12 mouse cellular contexts compared by ENCODE assay signal in the genomic region with DNA sequence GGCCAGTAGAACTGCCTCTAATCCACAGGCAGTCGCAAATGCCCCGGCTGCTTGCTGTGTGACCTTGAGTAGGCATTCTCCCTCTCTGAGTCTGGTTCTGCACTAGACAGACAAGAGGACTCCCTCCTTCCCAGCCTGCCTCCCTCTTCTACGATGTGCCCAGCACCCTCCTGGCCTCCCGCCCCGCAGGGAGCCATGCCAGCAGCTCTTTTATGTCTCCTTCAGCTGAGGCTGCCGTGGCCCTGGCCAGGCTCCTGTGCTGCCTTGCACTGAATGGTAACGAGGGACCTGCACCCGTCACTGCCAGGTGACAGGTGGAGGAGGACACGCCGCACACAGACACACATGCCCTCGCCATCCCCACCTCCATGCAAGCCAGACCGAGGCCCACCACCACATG. TPM values are rescaled to one million over a fixed set of nuclear protein-coding genes. Genes with fewer than 3 reads are reported as not detected.
A peak's percentile ranks its signal among the peaks of the same experiment; 100 is the strongest.
DNase-seq lines count a peak whose midpoint lies in the region; ATAC-seq and TF ChIP-seq lines count a peak whose summit lies in the region.
"Had no signal": no experiment of that assay in that cellular context is flagged by ENCODE, and none has a peak within 500 bp of the region (broad histone marks: within the 10 kb centered on the region; RNA-seq: fewer than 3 reads in every experiment).

No protein-coding gene starts in this region.

- no peak overlapping the region for H3K4me2 ChIP-seq in hindbrain, embryonic 14.5 days (replicated peaks)
- H3K4me2 ChIP-seq: limb, embryonic 15.5 days; lung, embryonic 15.5 days had no signal

- H3K36me3 ChIP-seq in hindbrain, embryonic 14.5 days (replicated peaks; ENCODE audit: control insufficient read depth, insufficient read depth): no peaks in the 10 kb centered on the region
- H3K36me3 ChIP-seq: limb, embryonic 15.5 days; lung, embryonic 15.5 days had no signal

- H3K27ac ChIP-seq in layer of hippocampus, adult 2 months: peak overlapping the region; percentile 67
- H3K27ac ChIP-seq in hindbrain, embryonic 14.5 days: no peak overlapping the region
- H3K27ac ChIP-seq: kidney, postnatal 0 days; left cerebral cortex, adult 2 months; limb, embryonic 15.5 days; lung, embryonic 15.5 days had no signal

- peaks cover 38% of the 10 kb centered on the region for H3K4me1 ChIP-seq in hindbrain, embryonic 14.5 days (replicated peaks; ENCODE audit: control insufficient read depth, insufficient read depth, low read length)
- no peaks in the 10 kb centered on the region for H3K4me1 ChIP-seq in lung, adult 2 months (ENCODE audit: control insufficient read depth, insufficient read depth, low read length)

- H3K27me3 ChIP-seq in hindbrain, embryonic 14.5 days (ENCODE audit: control insufficient read depth, insufficient read depth, low read length): peaks cover 10% of the 10 kb centered on the region; the same call in 1 of the 2 replicates
- H3K27me3 ChIP-seq: lung, embryonic 15.5 days had no signal

- no peak for TF ChIP-seq POLR2A in lung, adult 2 months (IDR thresholded peaks at IDR 0.05; ENCODE audit: borderline replicate concordance, extremely low read depth, low read depth, low read length)

- ATAC-seq in hindbrain, embryonic 14.5 days (ENCODE audit: low FRiP score): 0 out of 2 replicates have a peak, but pooled peaks have one; percentile 19
- no peak for ATAC-seq in granulocyte monocyte progenitor cell, adult 5-6 weeks (replicated peaks; ENCODE audit: poor library complexity, severe bottlenecking)

- TF ChIP-seq CTCF in layer of hippocampus, adult 2 months (conservative IDR thresholded peaks at IDR 0.05): no peak
- TF ChIP-seq CTCF in lung, adult 2 months (IDR thresholded peaks at IDR 0.05; ENCODE audit: insufficient read depth, low read length): no peak

- H3K9ac ChIP-seq in hindbrain, embryonic 14.5 days: no peak overlapping the region
- H3K9ac ChIP-seq: limb, embryonic 15.5 days; lung, embryonic 15.5 days had no signal

- peak overlapping the region; percentile 6; the same call in 1 of the 2 replicates for H3K4me3 ChIP-seq in layer of hippocampus, adult 2 months
- H3K4me3 ChIP-seq in hindbrain, embryonic 14.5 days (replicated peaks; ENCODE audit: low read length): no peak overlapping the region
- no peak overlapping the region for H3K4me3 ChIP-seq in lung, adult 2 months (replicated peaks; ENCODE audit: extremely low read depth, low read depth, low read length)
- H3K4me3 ChIP-seq: left cerebral cortex, adult 2 months; limb, embryonic 15.5 days; lung, embryonic 15.5 days had no signal

- no peaks in the 10 kb centered on the region for H3K9me3 ChIP-seq in hindbrain, embryonic 14.5 days (ENCODE audit: control insufficient read depth, low read length)
- H3K9me3 ChIP-seq: limb, embryonic 15.5 days; lung, embryonic 15.5 days had no signal

- DNase-seq in adrenal gland, postnatal 14 days: peak; percentile 71
- no peak for DNase-seq in adrenal gland, adult 8-10 months
- DNase-seq in layer of hippocampus, adult 2 months (ENCODE audit: low spot score in 2 of 2): peak; percentile 37 to 44
- DNase-seq in layer of hippocampus, adult 11-12 months (ENCODE audit: low spot score): no peak
- DNase-seq in adrenal gland, postnatal 36 days: peak; percentile 47 to 51
- no peak for DNase-seq in hindbrain, embryonic 14.5 days (ENCODE audit: low spot score)
- no peak for DNase-seq in lung, adult 2 months

- WGBS in hindbrain, embryonic 14.5 days: 68% methylated on average over 12 of the region's 12 CpGs
- WGBS in lung, adult 2 months: 83% methylated on average over 12 of the region's 12 CpGs

RNA-seq across cellular contexts. Expression of gene Unc5a, which starts 31.7 kb away (rescaled TPM):
- 7.2 and 8.5 TPM in 2 replicates for total RNA-seq in adrenal gland, postnatal 14 days (2021)
- 10 to 100 TPM in 2 of 4 experiments, 1 to 10 TPM in 2; 7.6 to 14.6 (median 11.4) TPM for total RNA-seq in adrenal gland, adult 8-10 months (2022)
- 100 to 1,000 TPM; 146 to 148 TPM for total RNA-seq in layer of hippocampus, adult 2 months (2021)
- total RNA-seq in adrenal gland, postnatal 36 days (2021): 1 to 10 TPM; 6.0 to 6.4 TPM
- polyA plus RNA-seq in hindbrain, embryonic 14.5 days (2014; fragmentation: Nextera tagmentation; extraction: Ambion mirVana): 15.3 and 16.9 TPM in 2 replicates
- total RNA-seq in granulocyte monocyte progenitor cell, adult 5-6 weeks (2014; fragmentation: Nextera tagmentation): not detected in 2 replicates
- total RNA-seq in granulocyte monocyte progenitor cell, adult 5-6 weeks (2017): 0.30 TPM in 1 of 2 replicates, not detected in the other
- 2.9 and 3.7 TPM in 2 replicates for polyA plus RNA-seq in lung, adult 2 months (2012; rRNA removed)

RNA-seq across cellular contexts. Expression of gene Hk3, which starts 40.2 kb away (rescaled TPM):
- 1.3 and 1.8 TPM in 2 replicates for total RNA-seq in adrenal gland, postnatal 14 days (2021)
- total RNA-seq in adrenal gland, adult 8-10 months (2022): 1 to 10 TPM; 1.1 to 4.0 (median 2.6) TPM
- total RNA-seq in layer of hippocampus, adult 2 months (2021): 1 to 10 TPM; 1.1 to 1.3 TPM
- total RNA-seq in adrenal gland, postnatal 36 days (2021): 1 to 10 TPM in 1 of 2 experiments, under 1 TPM in 1; 0.72 to 1.1 TPM
- polyA plus RNA-seq in hindbrain, embryonic 14.5 days (2014; fragmentation: Nextera tagmentation; extraction: Ambion mirVana): 0.70 and 0.83 TPM in 2 replicates
- total RNA-seq in granulocyte monocyte progenitor cell, adult 5-6 weeks (2014; fragmentation: Nextera tagmentation): 190 and 234 TPM in 2 replicates
- 194 and 218 TPM in 2 replicates for total RNA-seq in granulocyte monocyte progenitor cell, adult 5-6 weeks (2017)
- polyA plus RNA-seq in lung, adult 2 months (2012; rRNA removed): 3.4 and 5.2 TPM in 2 replicates

Comparison
In these comparisons a context has a peak if more than half of its experiments do, and no peak if none do; other contexts are left out.
1. DNase-seq: peak in adrenal gland, postnatal 14 days (single experiment), layer of hippocampus, adult 2 months (2 of 2) and adrenal gland, postnatal 36 days (2 of 2); none in adrenal gland, adult 8-10 months (single experiment), layer of hippocampus, adult 11-12 months (single experiment), hindbrain, embryonic 14.5 days (single experiment) and lung, adult 2 months (single experiment).
2. RNA of gene Unc5a, which starts 31.7 kb away (total RNA-seq): 146 to 148 TPM in layer of hippocampus, adult 2 months; 7.6 to 14.6 TPM in adrenal gland, adult 8-10 months, 7.2 to 8.5 TPM in adrenal gland, postnatal 14 days, 6.0 to 6.4 TPM in adrenal gland, postnatal 36 days and 0.30 TPM in granulocyte monocyte progenitor cell, adult 5-6 weeks; every median in the first group is over 4 times any median in the second.
3. RNA of gene Hk3, which starts 40.2 kb away (total RNA-seq): 190 to 234 TPM in granulocyte monocyte progenitor cell, adult 5-6 weeks; 1.1 to 4.0 TPM in adrenal gland, adult 8-10 months, 1.3 to 1.8 TPM in adrenal gland, postnatal 14 days, 1.1 to 1.3 TPM in layer of hippocampus, adult 2 months and 0.72 to 1.1 TPM in adrenal gland, postnatal 36 days; every median in the first group is over 10 times any median in the second.